Mouse (Mus musculus): ENCODE measurements at regions not wholly inside any gene's neighbourhood (a gene's known extent, or its start where the extent isn't known, plus 50 kb on each side); places are given as distances from the start of the nearest gene placed in this dataset.

- no peak for ATAC-seq (ENCODE audit: insufficient number of reproducible peaks, insufficient read depth, low FRiP score, low read depth)
- Histone ChIP-seq H3K4me2 (replicated peaks; ENCODE audit: low read depth, low read length) (no peak overlapping the region), H3K36me3 (ENCODE audit: control insufficient read depth, insufficient read depth, low read length) (no peaks in the 10 kb centered on the region), H3K27me3 (ENCODE audit: control insufficient read depth, insufficient read depth, low read length) (no peaks in the 10 kb centered on the region), H3K4me1 (ENCODE audit: control insufficient read depth, insufficient read depth, low read length) (no peaks in the 10 kb centered on the region), H3K9me3 (ENCODE audit: control insufficient read depth, low read depth, low read length) (no peaks in the 10 kb centered on the region), H3K4me3 (ENCODE audit: low read depth, low read length) (no peak overlapping the region), H3K9ac (replicated peaks; ENCODE audit: low read depth, low read length) (no peak overlapping the region), H3K27ac (ENCODE audit: low read length) (no peak overlapping the region)
- WGBS: 71% methylated on average over 7 of the region's 7 CpGs
Observed at GRCm38 (mm10) chr9:32882819-32883587, 247.0 kb downstream of the Ets1 start.

- Histone ChIP-seq H3K27ac (ENCODE audit: low read length) (no peak overlapping the region), H3K27me3 (ENCODE audit: control insufficient read depth, insufficient read depth, low read length) (no peaks in the 10 kb centered on the region), H3K4me2 (replicated peaks; ENCODE audit: low read depth, low read length) (no peak overlapping the region), H3K9ac (replicated peaks; ENCODE audit: low read depth, low read length) (no peak overlapping the region), H3K36me3 (ENCODE audit: control insufficient read depth, insufficient read depth, low read length) (no peaks in the 10 kb centered on the region), H3K9me3 (ENCODE audit: control insufficient read depth, low read depth, low read length) (no peaks in the 10 kb centered on the region), H3K4me1 (ENCODE audit: control insufficient read depth, insufficient read depth, low read length) (no peaks in the 10 kb centered on the region), H3K4me3 (ENCODE audit: low read depth, low read length) (no peak overlapping the region)
- 69% methylated on average over 6 of the region's 6 CpGs for WGBS
- no peak for ATAC-seq (ENCODE audit: insufficient number of reproducible peaks, insufficient read depth, low FRiP score, low read depth)
Observed at GRCm38 (mm10) chr9:32886008-32886650, 250.1 kb downstream of the Ets1 start.

GRCm38 (mm10) chr9:32899801-32900200 is 263.8 kb downstream of the Ets1 start:
- Histone ChIP-seq H3K9ac (replicated peaks; ENCODE audit: low read depth, low read length) (no peak overlapping the region), H3K36me3 (ENCODE audit: control insufficient read depth, insufficient read depth, low read length) (no peaks in the 10 kb centered on the region), H3K9me3 (ENCODE audit: control insufficient read depth, low read depth, low read length) (no peaks in the 10 kb centered on the region), H3K4me1 (ENCODE audit: control insufficient read depth, insufficient read depth, low read length) (no peaks in the 10 kb centered on the region), H3K27ac (ENCODE audit: low read length) (no peak overlapping the region), H3K4me3 (ENCODE audit: low read depth, low read length) (no peak overlapping the region), H3K4me2 (replicated peaks; ENCODE audit: low read depth, low read length) (no peak overlapping the region), H3K27me3 (ENCODE audit: control insufficient read depth, insufficient read depth, low read length) (no peaks in the 10 kb centered on the region)
- no peak for ATAC-seq (ENCODE audit: insufficient number of reproducible peaks, insufficient read depth, low FRiP score, low read depth)
- 32% methylated on average over 4 of the region's 4 CpGs for WGBS

- H3K9ac ChIP-seq (replicated peaks; ENCODE audit: low read depth, low read length): no peak overlapping the region
- no peaks in the 10 kb centered on the region for H3K27me3 ChIP-seq (ENCODE audit: control insufficient read depth, insufficient read depth, low read length)
- no peaks in the 10 kb centered on the region for H3K9me3 ChIP-seq (ENCODE audit: control insufficient read depth, low read depth, low read length)
- no peaks in the 10 kb centered on the region for H3K4me1 ChIP-seq (ENCODE audit: control insufficient read depth, insufficient read depth, low read length)
- H3K27ac ChIP-seq (ENCODE audit: low read length): no peak overlapping the region
- H3K4me2 ChIP-seq (replicated peaks; ENCODE audit: low read depth, low read length): no peak overlapping the region
- WGBS: 49% methylated on average over 4 of the region's 4 CpGs
- ATAC-seq (ENCODE audit: insufficient number of reproducible peaks, insufficient read depth, low FRiP score, low read depth): no peak
- no peaks in the 10 kb centered on the region for H3K36me3 ChIP-seq (ENCODE audit: control insufficient read depth, insufficient read depth, low read length)
- H3K4me3 ChIP-seq (ENCODE audit: low read depth, low read length): no peak overlapping the region
Observed at GRCm38 (mm10) chr9:32901287-32901686, 265.3 kb downstream of the Ets1 start.

- Histone ChIP-seq H3K4me3 (ENCODE audit: low read depth, low read length) (no peak overlapping the region), H3K9ac (replicated peaks; ENCODE audit: low read depth, low read length) (no peak overlapping the region), H3K27me3 (ENCODE audit: control insufficient read depth, insufficient read depth, low read length) (no peaks in the 10 kb centered on the region), H3K27ac (ENCODE audit: low read length) (no peak overlapping the region), H3K4me1 (ENCODE audit: control insufficient read depth, insufficient read depth, low read length) (no peaks in the 10 kb centered on the region), H3K4me2 (replicated peaks; ENCODE audit: low read depth, low read length) (no peak overlapping the region), H3K9me3 (ENCODE audit: control insufficient read depth, low read depth, low read length) (no peaks in the 10 kb centered on the region), H3K36me3 (ENCODE audit: control insufficient read depth, insufficient read depth, low read length) (no peaks in the 10 kb centered on the region)
- whole genome bisulfite sequencing: 68% methylated on average over 8 of the region's 8 CpGs
- ATAC-seq (ENCODE audit: insufficient number of reproducible peaks, insufficient read depth, low FRiP score, low read depth): no peak
Observed at GRCm38 (mm10) chr9:32906233-32906872, 270.3 kb downstream of the Ets1 start.

- no peak overlapping the region for H3K27ac ChIP-seq (ENCODE audit: low read length)
Observed at GRCm38 (mm10) chr9:32910641-32911040, 274.6 kb downstream of the Ets1 start.

GRCm38 (mm10) chr9:32915633-32916032 is 279.6 kb downstream of the Ets1 start:
- no peak overlapping the region for H3K9ac ChIP-seq (replicated peaks; ENCODE audit: low read depth, low read length)
- no peak overlapping the region for H3K4me3 ChIP-seq (ENCODE audit: low read depth, low read length)
- no peaks in the 10 kb centered on the region for H3K9me3 ChIP-seq (ENCODE audit: control insufficient read depth, low read depth, low read length)
- ATAC-seq (ENCODE audit: insufficient number of reproducible peaks, insufficient read depth, low FRiP score, low read depth): no peak
- no peak overlapping the region for H3K27ac ChIP-seq (ENCODE audit: low read length)
- no peak overlapping the region for H3K4me2 ChIP-seq (replicated peaks; ENCODE audit: low read depth, low read length)
- no peaks in the 10 kb centered on the region for H3K36me3 ChIP-seq (ENCODE audit: control insufficient read depth, insufficient read depth, low read length)
- WGBS: 85% methylated on average over 3 of the region's 3 CpGs
- no peaks in the 10 kb centered on the region for H3K27me3 ChIP-seq (ENCODE audit: control insufficient read depth, insufficient read depth, low read length)
- no peaks in the 10 kb centered on the region for H3K4me1 ChIP-seq (ENCODE audit: control insufficient read depth, insufficient read depth, low read length)

More at GRCm38 (mm10) chr9:32910641-32911040, 274.6 kb downstream of the Ets1 start:
- no peak for ATAC-seq (ENCODE audit: insufficient number of reproducible peaks, insufficient read depth, low FRiP score, low read depth)
- no peak overlapping the region for H3K4me2 ChIP-seq (replicated peaks; ENCODE audit: low read depth, low read length)
- H3K9me3 ChIP-seq (ENCODE audit: control insufficient read depth, low read depth, low read length): no peaks in the 10 kb centered on the region
- H3K4me3 ChIP-seq (ENCODE audit: low read depth, low read length): no peak overlapping the region
- no peaks in the 10 kb centered on the region for H3K36me3 ChIP-seq (ENCODE audit: control insufficient read depth, insufficient read depth, low read length)
- H3K9ac ChIP-seq (replicated peaks; ENCODE audit: low read depth, low read length): no peak overlapping the region
- WGBS: 84% methylated on average over 7 of the region's 7 CpGs
- no peaks in the 10 kb centered on the region for H3K4me1 ChIP-seq (ENCODE audit: control insufficient read depth, insufficient read depth, low read length)
- H3K27me3 ChIP-seq (ENCODE audit: control insufficient read depth, insufficient read depth, low read length): no peaks in the 10 kb centered on the region

- no peak for ATAC-seq (ENCODE audit: insufficient number of reproducible peaks, insufficient read depth, low FRiP score, low read depth)
- Histone ChIP-seq H3K27ac (ENCODE audit: low read length) (no peak overlapping the region), H3K9ac (replicated peaks; ENCODE audit: low read depth, low read length) (no peak overlapping the region), H3K27me3 (ENCODE audit: control insufficient read depth, insufficient read depth, low read length) (no peaks in the 10 kb centered on the region), H3K4me3 (ENCODE audit: low read depth, low read length) (no peak overlapping the region), H3K36me3 (ENCODE audit: control insufficient read depth, insufficient read depth, low read length) (no peaks in the 10 kb centered on the region), H3K9me3 (ENCODE audit: control insufficient read depth, low read depth, low read length) (no peaks in the 10 kb centered on the region), H3K4me2 (replicated peaks; ENCODE audit: low read depth, low read length) (no peak overlapping the region), H3K4me1 (ENCODE audit: control insufficient read depth, insufficient read depth, low read length) (no peaks in the 10 kb centered on the region)
- 75% methylated on average over 3 of the region's 3 CpGs for WGBS
Observed at GRCm38 (mm10) chr9:32916731-32917130, 280.7 kb downstream of the Ets1 start.

Measured in stomach, embryonic 14.5 days (tissue).